Mouse (Mus musculus) splenic B cell, adult 2 months (primary cell): Measurements from ENCODE around the gene Asap3.
A peak's percentile ranks its signal among the peaks of the same experiment; 100 is the strongest.

Source experiments
- DNase-seq: peaks from one replicate; pipeline ENCODE4 v3.0.0-alpha.2; 2011; ENCODE audit warnings: low read depth, low spot score
- H3K27me3 ChIP-seq: 2 replicates; pipeline ENCODE4 v1.6.1; 2012; ENCODE audit warnings: mild to moderate bottlenecking, low read length, moderate library complexity, mixed read lengths; ENCODE audit not compliant: control insufficient read depth, poor library complexity, insufficient read depth, severe bottlenecking
- H3K36me3 ChIP-seq: 2 replicates; pipeline ENCODE4 v1.6.1; 2012; ENCODE audit warnings: mild to moderate bottlenecking, low read length, moderate library complexity, mixed read lengths; ENCODE audit not compliant: control insufficient read depth, poor library complexity, insufficient read depth, severe bottlenecking

Gene Asap3

GRCm38 (mm10) chr4:136247729-136248463 lies 41.7 kb downstream of the Asap3 start, which contains the start of gene Tcea3:
Gene Tcea3, plus strand, starts transcription at chr4:136247729.
- DNase-seq = no peak
- Histone ChIP-seq H3K36me3 (no peaks in the 10 kb centered on the region), H3K27me3 (no peaks in the 10 kb centered on the region; the same call in 1 of the 2 replicates)

GRCm38 (mm10) chr4:136248464-136249331 lies 42.5 kb downstream of the Asap3 start:
- Histone ChIP-seq H3K27me3 (no peaks in the 10 kb centered on the region; the same call in 1 of the 2 replicates), H3K36me3 (no peaks in the 10 kb centered on the region)
- no peak for DNase-seq

GRCm38 (mm10) chr4:136249332-136249647 lies 43.1 kb downstream of the Asap3 start:
- no peaks in the 10 kb centered on the region for H3K36me3 ChIP-seq
- DNase-seq = no peak
- H3K27me3 ChIP-seq = no peaks in the 10 kb centered on the region; the same call in 1 of the 2 replicates

GRCm38 (mm10) chr4:136249780-136250179 lies 43.6 kb downstream of the Asap3 start:
- Histone ChIP-seq H3K27me3 (no peaks in the 10 kb centered on the region; the same call in 1 of the 2 replicates), H3K36me3 (no peaks in the 10 kb centered on the region)
- DNase-seq = no peak

- Histone ChIP-seq H3K27me3 (no peaks in the 10 kb centered on the region), H3K36me3 (no peaks in the 10 kb centered on the region)
- DNase-seq = no peak
Measured at GRCm38 (mm10) chr4:136255919-136256318, 49.8 kb downstream of the Asap3 start.

GRCm38 (mm10) chr4:136256696-136257095 lies 50.5 kb downstream of the Asap3 start:
- DNase-seq = no peak
- Histone ChIP-seq H3K36me3 (no peaks in the 10 kb centered on the region), H3K27me3 (no peaks in the 10 kb centered on the region)

GRCm38 (mm10) chr4:136259916-136260315 lies 53.8 kb downstream of the Asap3 start:
- no peak for DNase-seq
- Histone ChIP-seq H3K27me3 (no peaks in the 10 kb centered on the region), H3K36me3 (no peaks in the 10 kb centered on the region)

GRCm38 (mm10) chr4:136260491-136261180 lies 54.5 kb downstream of the Asap3 start:
- no peaks in the 10 kb centered on the region for H3K36me3 ChIP-seq
- H3K27me3 ChIP-seq = no peaks in the 10 kb centered on the region
- DNase-seq = peak; percentile 91

- H3K27me3 ChIP-seq = no peaks in the 10 kb centered on the region
- peak; percentile 65 for DNase-seq
- H3K36me3 ChIP-seq = no peaks in the 10 kb centered on the region
Measured at GRCm38 (mm10) chr4:136261912-136262311, 55.7 kb downstream of the Asap3 start.

GRCm38 (mm10) chr4:136263555-136263954 lies 57.4 kb downstream of the Asap3 start:
- no peaks in the 10 kb centered on the region for H3K27me3 ChIP-seq
- DNase-seq = no peak
- no peaks in the 10 kb centered on the region for H3K36me3 ChIP-seq

- peak; percentile 81 for DNase-seq
- Histone ChIP-seq H3K36me3 (no peaks in the 10 kb centered on the region), H3K27me3 (no peaks in the 10 kb centered on the region)
Measured at GRCm38 (mm10) chr4:136266716-136267343, 60.7 kb downstream of the Asap3 start.

- no peaks in the 10 kb centered on the region for H3K36me3 ChIP-seq
- H3K27me3 ChIP-seq = no peaks in the 10 kb centered on the region
- no peak for DNase-seq
Measured at GRCm38 (mm10) chr4:136268912-136269311, 62.7 kb downstream of the Asap3 start.

- H3K27me3 ChIP-seq = no peaks in the 10 kb centered on the region
- no peaks in the 10 kb centered on the region for H3K36me3 ChIP-seq
- no peak for DNase-seq
Measured at GRCm38 (mm10) chr4:136270648-136271047, 64.5 kb downstream of the Asap3 start.

GRCm38 (mm10) chr4:136281097-136281496 lies 74.9 kb downstream of the Asap3 start:
- no peaks in the 10 kb centered on the region for H3K36me3 ChIP-seq
- no peaks in the 10 kb centered on the region for H3K27me3 ChIP-seq
- no peak for DNase-seq
